Mouse (Mus musculus) ZHBTc4 (cell line): ENCODE results near the gene Kif5c.

Source experiments
- DNase-seq: peaks from one replicate; pipeline ENCODE4 v3.0.0-alpha.2; 2011; ENCODE audit warnings: low read depth, low spot score

Kif5c gene

DNA sequence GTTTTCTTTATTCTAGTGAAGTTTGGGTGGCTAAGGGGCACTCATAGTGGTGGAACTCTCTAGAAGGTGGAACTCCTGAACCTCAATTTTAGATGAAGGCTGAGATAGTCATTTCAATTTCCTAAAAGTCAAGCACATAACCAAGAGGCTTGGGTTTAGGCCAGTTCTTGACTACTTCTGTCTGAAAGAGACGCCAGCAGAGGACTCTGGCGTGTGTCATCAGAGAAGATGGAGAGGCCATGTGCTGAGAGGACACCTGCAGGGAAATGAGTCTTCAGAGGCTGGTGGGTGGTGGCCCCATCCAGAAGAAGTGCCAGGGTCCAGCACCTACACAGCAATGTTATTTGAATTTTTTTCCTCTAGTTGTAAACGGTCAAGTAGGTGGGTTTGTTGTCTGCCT is 42.8 kb downstream of the Kif5c start:
- no peak for DNase-seq

DNA sequence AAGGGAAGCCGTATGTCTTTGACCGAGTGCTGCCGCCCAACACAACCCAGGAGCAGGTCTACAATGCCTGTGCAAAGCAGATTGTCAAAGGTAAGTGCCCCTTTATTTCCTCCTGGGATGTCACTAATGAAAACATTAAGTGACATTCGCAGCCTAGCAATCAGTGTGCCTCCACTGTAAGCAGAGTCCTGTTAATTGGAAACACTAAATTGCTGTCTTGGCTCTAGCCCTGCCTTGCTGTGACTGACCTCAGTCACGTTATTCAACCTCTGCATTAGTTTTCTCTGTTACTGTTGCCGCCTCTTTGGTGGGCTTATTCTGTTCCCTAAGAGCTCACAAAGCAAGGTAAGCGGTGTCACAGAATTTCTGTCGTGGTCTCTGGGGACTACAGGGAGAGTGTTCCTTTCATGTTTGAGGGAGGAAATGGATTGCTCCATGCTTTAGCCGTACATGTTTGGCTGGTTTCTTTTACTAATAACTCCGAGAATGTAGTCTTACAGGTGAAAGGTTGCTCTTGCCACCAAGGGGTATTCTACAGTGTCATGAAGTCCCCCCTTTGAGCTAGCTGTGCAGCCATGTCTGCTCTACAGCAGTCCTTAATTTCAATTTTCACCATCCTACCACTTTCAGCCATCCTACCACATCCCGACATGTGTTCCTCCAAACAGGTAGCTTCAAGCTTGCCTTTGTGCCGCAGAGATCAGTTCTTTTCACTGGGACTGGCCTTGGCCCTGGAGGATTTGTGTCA is 52.8 kb downstream of the Kif5c start:
- no peak for DNase-seq

DNA sequence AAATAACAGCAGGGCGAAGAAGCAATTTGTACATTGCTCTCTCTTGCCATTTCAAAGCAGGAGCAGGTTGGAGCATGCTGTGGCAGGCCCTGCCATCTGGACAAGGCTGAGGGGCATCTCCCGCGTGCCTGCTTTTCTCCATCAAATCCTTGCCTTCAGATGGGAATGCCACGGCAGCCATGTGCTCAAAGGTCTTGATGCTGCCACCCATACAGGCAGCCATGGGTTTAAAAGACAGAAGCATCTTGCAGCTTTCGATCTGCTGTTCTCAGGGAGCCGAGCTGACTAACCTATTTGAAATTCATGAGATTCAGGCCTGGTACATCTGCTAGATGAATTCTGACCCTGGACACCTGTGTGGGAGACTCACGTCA is 53.4 kb downstream of the Kif5c start:
- DNase-seq: no peak

DNA sequence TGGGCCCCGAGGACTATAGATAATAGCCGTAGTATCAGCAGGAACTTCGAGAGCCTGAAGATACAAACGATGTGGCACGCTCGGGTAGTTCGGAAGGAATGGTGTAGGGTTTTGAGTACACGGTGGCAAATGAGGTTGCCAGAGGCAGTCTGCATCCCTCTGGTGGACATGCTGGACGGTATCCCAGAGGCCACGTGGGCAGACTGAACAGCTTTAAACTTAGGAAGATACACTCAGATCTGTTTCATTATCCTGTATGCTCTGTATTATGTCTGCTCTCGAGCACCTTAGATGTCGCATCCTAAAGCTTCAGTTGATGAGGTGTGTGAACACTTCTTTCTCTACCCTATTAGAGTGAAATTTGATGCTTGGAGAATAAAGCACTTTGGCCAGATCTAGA is 56.9 kb downstream of the Kif5c start:
- DNase-seq: no peak

DNA sequence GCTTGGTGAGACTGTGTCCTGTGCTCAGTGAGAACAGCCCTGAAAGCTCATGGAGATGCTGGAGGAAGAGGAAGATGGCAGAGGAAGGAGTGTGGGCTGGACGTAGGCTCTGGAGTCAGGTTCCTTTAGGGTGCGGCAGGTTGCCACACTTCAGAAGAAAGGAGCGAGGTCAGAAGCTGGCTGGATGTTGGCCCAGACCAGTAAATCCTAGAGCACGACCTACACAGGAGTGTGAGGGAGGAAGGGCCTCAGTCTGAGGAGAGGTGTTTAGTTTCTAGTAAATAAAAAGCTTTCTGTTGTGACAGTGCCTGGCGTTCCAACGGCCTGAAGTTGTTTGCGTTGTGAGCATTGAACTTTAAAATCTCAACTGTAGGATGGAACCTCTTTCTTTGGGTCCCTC is 59.3 kb downstream of the Kif5c start:
- no peak for DNase-seq

DNA sequence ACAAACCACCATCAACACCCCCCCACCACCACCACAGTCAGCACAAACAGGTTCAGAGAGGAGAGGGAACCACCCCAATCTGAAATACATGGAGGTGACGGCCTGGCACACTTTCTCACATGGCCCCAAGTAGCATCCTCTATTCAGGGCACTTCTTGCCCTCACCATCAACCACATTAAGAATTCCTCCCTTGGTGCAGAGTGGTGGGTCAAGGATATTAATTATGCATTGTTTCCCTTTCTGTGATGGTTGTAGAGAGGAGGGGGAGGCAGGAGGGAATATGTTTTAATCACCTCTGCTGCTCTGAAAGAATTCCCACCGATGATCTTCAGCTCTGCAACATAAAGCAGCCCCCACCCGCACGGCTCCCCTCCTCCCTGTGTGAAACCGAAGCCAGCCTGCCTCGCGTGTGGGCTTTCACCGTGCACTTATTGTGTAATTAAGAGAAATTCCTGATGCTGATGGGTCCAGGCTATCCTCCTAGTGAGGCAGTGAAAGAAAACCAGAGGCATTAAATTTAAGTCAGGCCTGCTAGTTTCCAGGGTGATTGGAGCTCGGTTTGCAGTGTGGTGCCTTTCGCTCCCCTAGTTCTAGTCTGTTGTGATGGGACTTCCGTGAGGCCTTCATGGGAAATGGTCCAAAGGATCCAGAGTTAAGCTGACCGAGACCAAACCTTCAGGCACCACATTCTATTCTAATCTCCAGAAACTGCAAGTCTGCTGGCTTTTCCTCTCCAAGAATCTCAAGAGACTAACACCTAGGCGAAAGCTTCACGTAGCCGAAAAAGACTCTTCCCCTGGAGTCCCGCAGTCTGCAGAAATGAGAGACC is 60.3 kb downstream of the Kif5c start:
- no peak for DNase-seq

DNA sequence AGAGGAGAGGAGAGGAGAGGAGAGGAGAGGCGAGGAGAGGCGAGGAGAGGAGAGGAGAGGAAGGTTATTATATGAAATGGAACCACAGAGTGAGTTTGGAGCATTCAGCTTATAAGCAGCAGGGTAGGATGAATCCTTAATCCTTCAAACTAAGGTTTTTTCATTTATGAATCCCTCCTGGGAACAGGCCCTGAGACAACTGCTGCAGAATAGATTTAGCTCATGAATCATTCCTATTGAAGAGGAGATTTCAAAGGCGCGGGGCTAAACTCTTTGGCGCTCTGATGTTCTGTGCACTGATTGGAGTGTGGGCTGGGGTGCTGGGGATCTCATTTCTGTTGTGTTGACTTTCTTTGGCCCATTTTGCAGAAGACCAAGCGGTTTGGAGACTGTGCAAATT is 63.7 kb downstream of the Kif5c start:
- no peak for DNase-seq

DNA sequence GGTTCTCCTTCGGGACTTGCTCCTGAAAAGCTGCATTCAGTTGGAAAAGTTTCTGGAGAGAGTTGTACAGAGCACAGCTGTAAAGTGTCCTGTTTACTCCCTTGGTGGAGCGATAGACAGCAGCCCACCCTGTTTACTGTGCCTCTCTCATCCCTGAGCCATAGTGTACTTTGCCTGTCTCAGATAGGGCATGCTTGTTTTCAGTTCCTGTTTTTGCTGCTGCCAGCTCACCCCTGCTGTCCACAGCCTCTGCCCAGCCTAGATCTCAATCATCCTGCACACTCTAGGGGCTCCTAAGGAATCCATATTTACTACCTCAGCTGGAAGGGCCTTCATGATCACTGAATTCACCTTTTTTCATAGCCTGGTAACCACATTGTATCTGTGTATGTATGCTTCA is 65.7 kb downstream of the Kif5c start:
- no peak for DNase-seq

DNA sequence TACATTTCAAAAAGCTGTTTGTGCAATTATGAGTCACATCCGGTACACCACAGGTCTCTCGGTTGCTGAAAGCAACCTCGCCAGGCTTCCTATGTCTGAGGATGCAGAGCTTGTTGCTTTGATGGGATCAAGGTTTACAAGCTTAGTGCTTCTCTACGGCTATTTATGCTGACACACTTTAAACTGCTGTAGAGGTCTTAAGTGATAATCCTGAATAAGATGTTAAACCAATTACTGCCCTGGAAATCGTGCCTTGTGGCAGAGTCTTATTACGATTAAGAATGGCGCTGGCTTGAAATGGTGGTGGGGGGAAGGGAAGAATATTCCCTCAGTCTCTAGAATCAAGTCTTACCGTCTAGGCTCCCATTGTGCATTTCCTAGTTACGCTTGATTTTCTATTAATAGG is 71.3 kb downstream of the Kif5c start:
- no peak for DNase-seq

DNA sequence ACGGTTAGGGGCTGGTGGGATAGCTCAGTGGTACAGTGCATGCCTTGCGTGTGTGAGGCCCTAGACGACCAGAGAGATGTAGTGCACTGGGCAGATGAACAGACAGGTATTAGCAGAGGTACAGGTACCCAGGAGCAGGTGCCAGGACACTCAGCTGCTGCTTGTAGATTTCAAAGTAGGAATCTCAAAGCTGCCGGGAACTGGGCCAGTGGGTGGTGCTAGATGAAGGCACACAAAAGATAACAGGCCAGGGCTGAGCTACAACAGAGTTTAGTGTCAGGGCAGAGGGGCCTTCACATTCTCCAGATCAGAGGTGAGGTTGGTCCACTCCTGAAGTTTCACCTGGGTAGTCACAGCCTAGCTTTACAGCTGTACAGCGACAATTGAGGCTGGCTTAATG is 72.3 kb downstream of the Kif5c start:
- DNase-seq: no peak

DNA sequence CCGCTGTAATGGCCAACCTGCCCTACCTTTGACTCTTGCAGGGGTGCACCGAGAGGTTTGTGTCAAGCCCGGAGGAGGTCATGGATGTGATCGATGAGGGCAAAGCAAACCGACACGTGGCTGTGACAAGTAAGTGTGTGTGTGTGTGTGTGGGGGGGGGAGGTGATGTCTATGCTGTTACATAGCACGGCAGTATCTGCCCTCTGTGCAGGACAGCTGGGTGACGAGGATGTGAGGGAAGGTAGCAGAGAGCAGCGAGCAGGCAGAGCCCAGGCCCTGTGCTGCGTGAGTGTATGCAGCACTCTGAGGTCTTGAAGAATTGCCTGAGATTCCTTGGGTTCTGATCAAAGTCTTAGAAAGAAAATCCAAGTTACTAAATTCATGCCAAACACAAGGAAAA is 75.6 kb downstream of the Kif5c start:
- DNase-seq: no peak

DNA sequence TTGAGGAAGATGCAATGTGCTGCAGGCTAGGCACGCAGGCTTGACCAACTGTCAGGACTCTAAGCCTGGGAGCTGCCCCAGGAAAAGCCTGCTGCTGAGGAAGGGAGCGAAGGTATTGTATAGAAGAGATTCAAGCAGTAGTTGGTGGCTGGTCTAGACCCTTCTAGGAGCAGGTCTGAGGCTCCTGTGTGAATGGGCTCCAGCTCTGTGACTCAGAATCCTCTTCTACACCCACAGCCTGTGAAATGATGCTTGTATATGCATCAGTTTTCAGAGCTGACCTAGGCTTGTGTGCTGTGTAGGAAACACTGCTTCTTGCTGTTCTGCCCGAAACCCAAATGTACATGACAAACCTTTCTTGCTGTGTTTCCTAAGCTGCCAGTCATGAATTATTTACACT is 76.4 kb downstream of the Kif5c start:
- no peak for DNase-seq

DNA sequence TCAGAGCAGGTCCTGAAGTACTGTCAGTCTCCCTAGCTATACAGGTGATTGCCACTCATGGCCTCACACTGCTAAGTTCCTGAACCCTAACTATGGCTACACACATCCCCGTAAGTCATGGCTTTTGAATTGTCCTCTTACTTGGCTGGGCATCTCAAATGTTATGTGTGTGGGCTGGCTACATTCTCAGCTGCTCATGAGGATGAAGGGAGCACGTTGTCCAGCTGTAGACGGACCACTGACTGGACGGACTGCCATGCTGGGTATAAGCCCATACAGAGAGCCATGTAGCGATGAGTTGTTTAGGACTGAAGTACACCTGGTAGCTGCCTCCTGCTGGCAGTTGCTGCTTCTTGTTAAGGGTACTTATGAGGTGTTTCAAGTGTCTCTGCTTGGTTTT is 79.8 kb downstream of the Kif5c start:
- DNase-seq: no peak

DNA sequence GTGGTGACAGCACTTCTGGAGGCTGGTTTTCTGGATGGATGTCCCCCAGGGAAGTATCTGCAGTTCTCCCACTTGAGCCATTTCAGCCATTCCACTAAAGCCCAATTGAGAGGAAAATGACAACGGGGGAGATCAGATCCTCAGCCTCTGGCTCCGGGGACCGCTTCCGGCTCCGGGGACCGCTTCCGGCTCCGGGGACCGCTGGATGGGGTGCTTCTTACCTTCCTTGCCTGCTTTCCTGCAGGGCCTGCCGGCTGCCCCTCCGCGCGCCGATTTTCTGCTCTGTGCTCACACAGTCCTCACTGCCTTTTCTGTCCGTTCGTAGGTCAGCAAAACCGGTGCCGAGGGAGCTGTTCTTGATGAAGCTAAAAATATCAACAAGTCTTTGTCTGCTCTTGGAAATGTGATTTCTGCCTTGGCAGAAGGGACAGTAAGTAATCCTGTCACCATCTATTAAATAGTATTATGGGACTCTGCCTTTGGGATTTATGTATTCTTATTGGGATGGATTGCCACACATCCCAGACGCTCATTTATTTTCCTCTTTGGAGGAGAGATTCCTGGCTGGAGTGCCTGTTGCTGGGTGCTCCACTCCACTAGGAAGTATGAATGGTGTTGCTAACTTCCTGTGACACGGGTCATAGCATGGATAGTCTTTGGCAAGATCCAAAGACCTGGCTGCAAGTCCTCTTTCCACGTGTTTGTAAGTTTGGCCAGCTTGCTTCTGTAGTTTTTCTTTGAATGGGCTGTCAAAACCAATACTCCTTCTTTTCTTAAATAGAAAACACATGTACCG is 81.3 kb downstream of the Kif5c start:
- peak; percentile 42 for DNase-seq

DNA sequence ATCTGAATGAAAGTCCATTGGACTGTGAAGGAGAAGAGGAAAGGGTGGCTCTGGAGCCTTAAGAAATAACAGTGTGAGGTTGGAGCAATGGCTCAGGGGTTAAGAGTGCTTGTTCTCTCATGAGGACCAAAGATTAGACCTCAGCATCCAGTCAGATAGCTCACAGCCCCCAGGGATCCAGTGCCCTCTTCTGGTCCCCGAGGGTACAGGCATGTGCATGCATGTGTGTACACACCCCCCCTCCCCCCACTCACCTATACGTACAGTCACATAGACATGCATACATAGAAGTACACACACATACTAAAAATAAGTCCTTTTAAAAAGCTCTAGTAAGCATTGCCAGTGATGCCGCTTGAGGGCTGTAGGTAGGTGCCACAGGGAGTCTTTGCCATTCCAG is 91.1 kb downstream of the Kif5c start:
- DNase-seq: peak; percentile 52

DNA sequence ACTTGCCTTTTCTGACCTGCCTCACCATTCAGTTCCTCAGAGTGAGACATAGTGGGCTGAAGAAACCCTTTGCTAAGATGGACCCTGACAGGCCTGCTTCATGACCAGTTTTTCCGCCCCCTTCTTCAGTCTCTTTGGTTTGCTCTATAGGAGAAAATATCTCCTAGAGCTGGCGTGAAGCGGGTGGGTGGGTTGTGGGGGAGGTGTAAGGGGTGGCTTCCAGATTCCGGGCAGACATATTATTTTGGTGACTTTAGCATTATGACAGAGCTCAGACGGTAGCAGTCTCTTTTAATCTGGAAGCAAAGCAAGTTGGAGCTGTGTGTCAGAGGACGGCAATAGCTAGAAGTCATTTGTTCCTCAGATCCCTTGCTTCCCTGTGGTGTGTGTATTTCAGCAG is 92.6 kb downstream of the Kif5c start:
- DNase-seq: no peak

DNA sequence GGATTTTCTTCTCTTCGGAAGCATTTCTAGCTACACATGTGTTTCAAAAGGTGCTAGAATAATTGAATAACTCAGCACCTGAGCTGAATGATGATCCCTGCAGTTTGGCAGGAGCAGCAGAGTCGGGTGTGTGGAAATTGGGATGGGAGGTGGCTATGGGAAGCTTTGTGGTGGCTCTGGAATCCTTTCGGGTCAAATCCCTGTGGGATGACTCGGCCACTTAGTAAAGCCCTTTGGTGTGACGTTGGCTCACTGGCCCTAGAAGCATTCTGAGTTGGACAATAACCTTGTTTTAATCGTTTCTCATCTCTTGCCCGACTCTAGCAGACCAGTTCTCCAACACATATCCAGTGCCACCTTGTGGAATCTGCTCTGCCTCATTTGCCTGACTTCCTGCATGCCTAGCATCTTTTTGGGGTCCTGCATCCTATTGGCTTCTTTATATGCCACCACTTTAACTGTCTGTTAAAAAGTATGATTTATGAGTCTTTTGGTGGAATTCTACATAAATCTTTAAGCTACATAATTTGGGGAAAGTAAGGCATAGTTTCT is 93.3 kb downstream of the Kif5c start:
- no peak for DNase-seq

DNA sequence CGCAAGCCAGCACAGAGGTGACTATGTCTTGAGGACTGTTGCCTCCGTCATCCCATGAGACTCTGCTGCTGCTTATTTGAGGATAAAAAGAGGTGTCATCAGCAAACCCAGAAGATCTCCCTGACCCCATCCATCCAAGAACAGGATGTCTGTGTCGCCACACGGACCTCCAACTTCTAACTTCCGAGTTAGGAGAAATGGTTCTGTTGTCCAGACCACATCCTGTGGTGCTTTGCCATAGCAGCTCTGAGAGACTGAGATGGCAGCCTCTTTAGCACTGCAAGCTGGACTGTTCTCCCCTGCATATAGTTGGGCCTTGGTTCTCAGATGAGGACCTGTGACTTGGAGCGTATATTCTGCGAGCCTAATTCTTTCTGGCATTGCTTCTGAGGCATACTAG is 97.4 kb downstream of the Kif5c start:
- DNase-seq: no peak

DNA sequence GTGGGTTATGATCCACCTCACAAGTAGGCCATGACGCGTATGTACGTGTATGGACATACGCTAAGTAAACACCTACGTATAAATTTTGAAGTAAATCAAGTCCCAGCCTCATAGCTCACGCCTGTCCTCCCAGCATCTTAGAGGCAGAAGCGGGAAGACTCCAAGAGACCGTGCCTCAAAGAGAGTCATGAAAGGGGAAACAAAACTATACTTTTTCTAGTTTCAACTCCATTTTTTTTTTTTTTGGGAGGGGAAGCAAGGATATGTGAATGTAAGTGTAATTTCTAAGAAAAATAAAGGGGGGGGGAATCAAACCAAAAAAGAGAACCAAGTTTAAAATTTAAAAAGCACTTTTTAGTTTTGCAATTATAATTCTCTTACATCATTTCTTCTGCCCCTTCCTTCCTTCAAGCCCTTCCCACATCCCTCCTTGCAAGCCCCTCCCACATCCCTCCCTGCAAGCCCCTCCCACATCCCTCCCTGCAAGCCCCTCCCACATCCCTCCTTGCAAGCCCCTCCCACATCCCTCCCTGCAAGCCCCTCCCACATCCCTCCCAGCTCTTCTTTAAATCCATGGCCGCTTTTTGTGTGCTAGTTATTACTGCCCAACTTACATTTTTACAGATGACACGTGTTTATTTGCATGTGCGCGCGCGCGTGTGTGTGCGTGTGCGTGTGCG is 98.5 kb downstream of the Kif5c start:
- DNase-seq: peak; percentile 77

DNA sequence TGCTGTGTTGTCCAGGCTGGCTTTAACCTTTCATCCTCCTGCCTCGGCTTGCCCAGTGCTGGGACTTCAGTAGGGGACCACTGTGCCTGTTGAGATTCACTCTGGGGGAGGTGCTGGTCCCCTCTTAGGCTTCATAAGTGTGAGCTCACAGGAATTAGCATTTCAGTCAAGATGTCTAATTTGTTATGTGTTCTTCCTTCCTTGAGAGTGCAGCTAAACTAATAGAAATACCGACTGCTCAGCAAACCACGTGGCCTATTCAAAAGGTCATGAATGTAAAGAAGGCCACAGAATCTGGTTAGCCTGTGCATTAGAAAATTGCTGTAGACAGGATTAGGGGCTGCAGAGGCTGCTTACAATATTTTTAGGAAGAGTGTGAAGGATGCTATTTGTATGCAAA is 99.4 kb downstream of the Kif5c start:
- no peak for DNase-seq
